Mouse (Mus musculus) heart, postnatal 36 days (tissue): ENCODE results near the gene Wdr74. TPM values are rescaled to one million over a fixed set of nuclear protein-coding genes. Genes with fewer than 3 reads are reported as not detected.

Experiments
- DNase-seq, 2 experiments: peaks; one replicate each; pipeline ENCODE4 v3.0.0; 2021 to 2022
- intact Hi-C: fragments of 180-260 bp; cut with DNase I; formaldehyde crosslinking; loops from one replicate; pipeline ENCODE4 v1.15.1; 2025
- microRNA-seq, 2 experiments: library from miRNA; unstranded; fragments of <30 nt; microRNA quantifications; one replicate each; pipeline ENCODE4 v1.2.0; 2021; ENCODE audit warnings: borderline number of aligned reads in 2 of 2
- total RNA-seq, 2 experiments: library from RNA; stranded (reverse); gene quantifications; 2 replicates each; pipeline ENCODE4 v1.2.3; 2021

Gene Wdr74
- total RNA-seq, 2 experiments from 2014 or later, result 22.0 to 22.4 TPM

GRCm38 (mm10) chr19:8788521-8788920 is 52.9 kb downstream of the Wdr74 start:
- intact Hi-C loops, result no loop called here
- DNase-seq, result no peak

DNA sequence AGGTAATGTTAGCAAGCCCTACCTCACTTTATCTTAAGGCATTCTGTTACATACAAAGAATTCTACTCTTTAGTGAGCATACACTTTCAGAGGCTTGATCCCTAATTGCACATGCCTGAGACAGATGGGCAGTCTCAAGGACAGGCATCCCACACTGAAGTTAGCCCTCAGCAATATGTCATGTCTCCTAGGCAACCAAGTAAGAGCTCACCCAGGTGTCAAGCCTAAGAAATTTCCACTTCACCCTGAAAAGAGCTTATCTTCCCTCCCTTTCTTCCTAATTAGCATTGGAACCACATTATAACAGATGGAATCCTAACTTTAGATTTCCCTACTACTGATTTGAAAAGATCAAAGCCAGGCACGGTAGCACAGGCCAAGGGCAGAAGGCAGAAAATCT is 53.5 kb downstream of the Wdr74 start:
- intact Hi-C loops, result no loop called here
- no peak for DNase-seq

DNA sequence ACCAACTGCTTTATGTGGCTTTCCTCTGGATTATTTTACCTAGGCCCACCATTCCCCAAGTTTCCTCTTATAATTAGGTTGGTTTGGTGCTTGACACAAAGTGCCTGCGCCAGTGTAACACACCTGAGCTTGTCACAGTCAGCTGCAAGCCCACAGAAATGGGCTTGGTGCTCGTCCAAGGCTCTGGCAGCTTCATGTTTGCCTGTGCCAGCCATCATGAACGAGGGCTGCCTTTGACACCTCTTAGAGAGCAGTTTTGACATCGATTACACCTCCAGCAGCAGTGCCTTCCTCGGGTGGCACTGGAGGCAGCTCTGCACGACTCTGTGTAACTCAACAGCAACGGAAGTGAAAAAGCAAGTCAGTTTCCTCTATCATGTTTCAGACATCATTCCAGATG is 54.5 kb downstream of the Wdr74 start:
- no peak for DNase-seq
- intact Hi-C loops, result no loop called here

Small RNA genes lying within 50 kb of the gene (microRNA-seq; reads per million reads assigned to microRNA genes)
- gene Mir6992, result 0 reads per million in 2 experiments

Other genes starting within 250 kb of the Wdr74 start
- not detected for gene Slc22a8, start 144.6 kb upstream of the Wdr74 start, total RNA-seq
- not detected for gene Slc22a6, start 117.8 kb upstream of the Wdr74 start, total RNA-seq
- gene Chrm1, start 72.0 kb upstream of the Wdr74 start, total RNA-seq, result not detected
- gene Slc3a2, start 12.5 kb upstream of the Wdr74 start, total RNA-seq, result 10 to 100 TPM; 37.7 to 43.0 TPM
- not detected for gene 1700092M07Rik, start 4.9 kb downstream of the Wdr74 start, total RNA-seq
- 10 to 100 TPM; 28.1 to 29.8 TPM for gene Stx5a, start 5.6 kb downstream of the Wdr74 start, total RNA-seq
- 10 to 100 TPM; 36.7 to 37.6 TPM for gene Nxf1, start 21.2 kb downstream of the Wdr74 start, total RNA-seq
- 100 to 1,000 TPM; 114 to 117 TPM for gene Tmem223, start 35.2 kb downstream of the Wdr74 start, total RNA-seq
- gene Tmem179b, start 38.6 kb downstream of the Wdr74 start, total RNA-seq, result 10 to 100 TPM; 16.5 to 18.0 TPM
- 1 to 10 TPM; 5.6 to 7.9 TPM for gene Taf6l, start 50.6 kb downstream of the Wdr74 start, total RNA-seq
- 10 to 100 TPM; 52.3 to 59.2 TPM for gene Polr2g, start 62.8 kb downstream of the Wdr74 start, total RNA-seq
- gene Zbtb3, start 66.7 kb downstream of the Wdr74 start, total RNA-seq, result 1 to 10 TPM; 1.3 to 1.7 TPM
- gene Ttc9c, start 83.5 kb downstream of the Wdr74 start, total RNA-seq, result 10 to 100 TPM; 11.6 to 14.7 TPM
- 10 to 100 TPM; 44.6 to 49.8 TPM for gene Hnrnpul2, start 84.2 kb downstream of the Wdr74 start, total RNA-seq
- gene AC129217.1, start 93.9 kb downstream of the Wdr74 start, total RNA-seq, result not detected
- 10 to 100 TPM; 22.0 to 25.2 TPM for gene Bscl2, start 101.6 kb downstream of the Wdr74 start, total RNA-seq
- not detected for gene Gng3, start 103.4 kb downstream of the Wdr74 start, total RNA-seq
- 1 to 10 TPM; 4.0 to 4.9 TPM for gene Lrrn4cl, start 114.9 kb downstream of the Wdr74 start, total RNA-seq
- gene Ubxn1, start 135.7 kb downstream of the Wdr74 start, total RNA-seq, result 100 to 1,000 TPM; 122 to 130 TPM
- 10 to 100 TPM; 58.7 to 59.0 TPM for gene Uqcc3, start 145.1 kb downstream of the Wdr74 start, total RNA-seq
- 1 to 10 TPM; 1.7 to 3.4 TPM for gene Lbhd1, start 147.9 kb downstream of the Wdr74 start, total RNA-seq
- gene Gm49403, start 148.1 kb downstream of the Wdr74 start, total RNA-seq, result not detected
- gene 1810009A15Rik, start 153.0 kb downstream of the Wdr74 start, total RNA-seq, result 10 to 100 TPM; 18.7 to 20.4 TPM
- not detected for gene Gm49416, start 153.1 kb downstream of the Wdr74 start, total RNA-seq
- gene Ints5, start 157.2 kb downstream of the Wdr74 start, total RNA-seq, result 10 to 100 TPM; 11.5 to 13.6 TPM
- gene Ganab, start 162.2 kb downstream of the Wdr74 start, total RNA-seq, result 10 to 100 TPM; 48.5 to 52.2 TPM
- gene B3gat3, start 184.5 kb downstream of the Wdr74 start, total RNA-seq, result 10 to 100 TPM; 34.5 to 37.6 TPM
- gene Rom1, start 193.5 kb downstream of the Wdr74 start, total RNA-seq, result 10 to 100 TPM; 19.8 to 30.2 TPM
- gene Eml3, start 193.7 kb downstream of the Wdr74 start, total RNA-seq, result 10 to 100 TPM in 1 of 2 experiments, 1 to 10 TPM in 1; 9.5 to 11.0 TPM
- gene Mta2, start 206.0 kb downstream of the Wdr74 start, total RNA-seq, result 10 to 100 TPM; 33.2 to 38.5 TPM
- gene Tut1, start 218.0 kb downstream of the Wdr74 start, total RNA-seq, result 1 to 10 TPM; 8.1 to 8.9 TPM
- gene Eef1g, start 231.2 kb downstream of the Wdr74 start, total RNA-seq, result 100 to 1,000 TPM; 246 to 250 TPM